Mouse (Mus musculus): ENCODE measurements around the gene Tmem246.

GRCm38 (mm10) chr4:49581256-49581655 is 16.4 kb downstream of the Tmem246 start:
- TF ChIP-seq CTCF (IDR thresholded peaks at IDR 0.05; ENCODE audit: low read depth) (no peak), EP300 (optimal IDR thresholded peaks at IDR 0.05) (no peak)
